Mouse (Mus musculus) cerebellum, postnatal 10 days (tissue): ENCODE results near the gene Grcc10.
A peak's percentile ranks its signal among the peaks of the same experiment; 100 is the strongest.

Source experiments
- DNase-seq, 2 experiments: peaks; one replicate each; pipeline ENCODE4 v3.0.0; 2021; ENCODE audit warnings: mixed read lengths in 2 of 2

Gene Grcc10

DNA sequence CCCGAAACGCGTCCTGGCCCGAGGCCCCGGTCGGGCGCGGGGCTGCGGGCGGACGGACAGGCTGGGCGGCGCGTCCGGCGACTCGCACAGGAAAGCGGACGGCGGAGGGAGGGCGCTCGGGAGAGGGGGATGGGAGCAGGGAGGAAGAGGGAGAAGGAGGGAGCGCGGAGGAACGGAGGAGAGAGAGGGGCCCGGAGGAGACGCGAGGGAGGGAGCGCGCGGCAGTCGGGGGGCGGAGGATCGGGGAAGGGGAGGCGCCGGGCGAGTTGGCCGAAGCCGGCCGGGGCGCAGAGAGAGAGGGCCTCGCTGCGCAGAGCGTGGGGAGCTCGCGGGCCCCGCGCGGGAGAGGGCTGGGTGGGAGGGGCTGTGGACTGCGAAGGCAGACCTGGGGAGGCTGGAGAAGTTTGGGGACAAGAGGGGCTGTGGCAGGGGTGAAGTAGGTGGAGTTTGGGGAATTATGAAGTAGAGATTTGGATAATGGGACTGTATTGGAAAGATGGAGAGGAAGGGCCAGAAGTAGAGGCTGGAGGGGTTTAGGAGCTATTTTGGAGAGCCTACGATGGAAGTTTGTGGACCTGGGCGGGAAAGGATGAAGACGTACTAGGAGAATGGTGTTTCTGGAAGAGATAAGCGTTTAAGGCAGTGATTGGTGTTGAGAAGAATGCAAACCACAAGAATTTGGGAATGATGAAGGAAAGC lies 15.6 kb upstream of the Grcc10 start:
- DNase-seq = peak; percentile 92 to 95

DNA sequence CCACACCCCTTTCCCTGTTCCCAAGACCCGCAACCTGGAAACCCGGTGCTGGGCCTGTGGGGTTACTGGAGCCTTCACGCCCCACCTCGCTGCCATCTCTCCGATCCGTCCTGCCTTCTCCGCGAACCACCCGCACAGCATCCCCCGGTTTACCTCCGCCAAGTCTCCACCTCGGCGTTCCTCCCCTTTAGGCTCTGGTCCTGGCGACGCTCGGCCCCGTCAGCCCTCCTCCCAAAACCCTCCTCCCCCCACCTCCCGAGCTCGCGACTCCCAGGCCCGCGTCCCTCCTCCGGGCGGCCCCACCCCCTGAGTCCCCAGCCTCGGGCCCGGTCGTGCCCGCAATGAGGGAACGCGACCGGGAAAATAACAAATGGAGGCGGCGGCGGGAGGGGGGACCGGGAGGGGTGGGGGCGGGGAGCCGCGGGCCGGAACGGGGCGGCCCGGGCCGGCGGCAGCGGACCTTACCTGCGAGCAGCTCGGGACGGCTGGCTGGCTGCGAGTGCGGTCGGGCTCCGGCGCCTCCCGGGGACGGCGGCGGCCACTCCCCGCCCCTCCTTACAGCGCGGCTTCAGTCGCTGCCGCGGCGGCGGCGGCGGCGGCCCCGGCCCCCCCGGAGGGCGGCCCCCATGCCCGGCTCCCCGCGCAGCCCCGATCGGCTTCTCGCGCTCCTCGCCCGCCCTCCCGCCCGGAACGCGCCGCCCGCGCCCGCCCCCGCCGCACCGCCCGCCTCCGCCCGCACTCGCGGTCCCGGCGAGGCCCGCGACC lies 14.8 kb upstream of the Grcc10 start, which contains the start of the genes Gm45234 and Atn1:
Gm45234 (minus strand) TSS at position 191 of the 765 bp plus-strand sequence.
Atn1 (minus strand) TSS at position 694 of the 765 bp plus-strand sequence.
- peak; percentile 86 to 89 for DNase-seq

DNA sequence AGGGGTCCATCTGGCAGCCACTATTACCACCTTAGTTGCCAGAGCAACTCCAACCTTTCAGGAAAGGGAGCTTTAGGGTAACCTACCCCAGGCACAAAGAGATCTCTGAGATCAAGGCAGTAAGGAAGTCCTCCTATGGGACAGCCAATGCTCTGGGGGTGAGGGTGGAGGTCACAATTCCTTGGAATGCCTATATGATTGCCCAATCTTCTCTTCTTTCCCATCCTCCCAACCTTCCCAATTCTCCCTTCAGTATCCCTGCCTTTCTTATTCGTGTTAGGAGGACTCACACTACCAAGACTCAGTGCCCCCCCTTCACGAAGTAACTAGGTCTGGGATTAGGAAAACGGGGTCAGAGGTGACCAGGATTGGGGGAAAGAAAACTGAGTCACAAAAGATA lies 14.1 kb upstream of the Grcc10 start:
- peak in 1 of 2 experiments; percentile 14 for DNase-seq

DNA sequence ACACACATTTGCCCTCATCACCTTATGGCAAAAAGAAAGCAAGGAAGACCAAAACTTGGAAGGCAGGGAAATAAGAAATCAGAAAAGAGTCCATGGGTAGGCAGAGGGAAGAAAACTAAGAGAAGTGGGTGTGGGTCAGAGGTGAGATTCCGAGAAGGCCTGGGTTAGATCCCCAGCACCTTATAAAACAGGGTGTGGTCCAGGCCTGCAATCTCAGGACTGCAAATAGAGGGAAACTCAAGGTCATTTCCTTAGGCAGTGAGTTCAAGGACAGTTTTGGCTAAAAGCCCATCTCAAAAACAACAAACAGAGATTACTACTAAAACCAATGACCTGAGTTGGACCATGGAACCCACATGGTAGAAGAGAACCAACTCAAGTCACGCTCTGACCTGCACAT lies 12.7 kb upstream of the Grcc10 start:
- DNase-seq = no peak

DNA sequence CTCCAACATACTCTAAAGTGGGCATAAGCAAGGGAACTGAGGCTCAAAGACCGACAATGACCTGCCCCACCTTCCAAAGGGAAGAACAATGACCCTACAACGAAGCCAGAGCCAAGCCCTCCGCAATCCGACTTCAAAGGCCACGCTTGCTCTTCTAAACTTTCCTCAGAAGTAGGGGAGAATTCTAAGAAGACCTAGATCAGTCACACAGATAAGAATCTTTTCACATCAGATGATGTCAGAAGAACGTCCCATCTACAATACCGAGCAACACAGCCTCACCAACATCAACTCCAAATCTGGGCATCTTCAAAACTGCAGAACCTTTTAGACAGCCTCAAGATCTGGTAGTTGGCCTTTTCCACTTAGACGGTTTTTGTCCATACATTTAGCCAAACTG lies 9.2 kb upstream of the Grcc10 start:
- DNase-seq = no peak

DNA sequence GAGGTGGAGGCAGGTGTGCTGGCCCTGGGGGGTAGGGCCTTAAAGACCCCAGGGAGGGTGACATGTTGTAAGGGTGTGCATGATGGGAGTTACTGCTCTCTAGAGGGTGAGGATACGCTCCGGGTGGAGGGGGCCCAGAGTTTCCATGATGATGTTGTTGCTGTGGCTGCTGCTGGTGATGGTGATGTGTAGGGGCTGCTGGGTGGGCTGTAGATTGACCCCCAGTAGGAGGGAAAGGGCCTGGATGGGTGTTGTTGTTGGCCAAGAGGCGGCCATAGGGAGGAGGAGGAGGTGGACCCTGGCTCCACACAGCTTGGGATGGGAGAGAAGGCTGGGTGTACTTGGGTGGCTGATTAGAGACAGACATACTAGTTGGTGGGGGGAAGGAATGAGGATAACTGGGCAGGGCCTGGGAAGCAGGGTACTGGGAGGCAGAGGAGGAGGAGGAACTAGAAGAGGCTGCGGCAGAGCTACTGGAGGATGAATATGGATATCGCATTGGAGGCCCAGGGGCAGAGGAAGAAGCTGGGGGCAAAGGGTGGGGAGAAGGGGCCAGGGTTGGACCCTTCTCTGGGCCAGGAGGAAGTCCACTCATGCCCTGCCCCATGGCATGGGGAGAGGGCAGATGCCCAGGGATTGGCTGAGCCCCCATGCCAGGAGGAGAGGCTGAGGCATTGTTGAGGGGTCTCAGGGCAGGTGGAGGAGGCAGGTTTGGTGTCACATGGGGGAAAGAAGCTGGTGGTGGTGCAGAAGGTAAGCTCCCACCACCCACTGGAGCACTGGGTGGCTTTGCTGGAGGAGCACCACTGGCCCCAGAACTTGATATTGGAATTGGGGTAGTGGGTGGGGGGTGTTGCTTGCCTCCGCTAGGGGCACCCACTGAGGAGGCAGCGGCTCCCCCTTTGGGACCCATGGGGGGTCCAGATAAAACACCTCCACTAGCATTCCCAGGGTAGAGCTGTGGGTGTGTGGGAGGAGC lies 5.8 kb upstream of the Grcc10 start:
- peak in 1 of 2 experiments; percentile 22 for DNase-seq

DNA sequence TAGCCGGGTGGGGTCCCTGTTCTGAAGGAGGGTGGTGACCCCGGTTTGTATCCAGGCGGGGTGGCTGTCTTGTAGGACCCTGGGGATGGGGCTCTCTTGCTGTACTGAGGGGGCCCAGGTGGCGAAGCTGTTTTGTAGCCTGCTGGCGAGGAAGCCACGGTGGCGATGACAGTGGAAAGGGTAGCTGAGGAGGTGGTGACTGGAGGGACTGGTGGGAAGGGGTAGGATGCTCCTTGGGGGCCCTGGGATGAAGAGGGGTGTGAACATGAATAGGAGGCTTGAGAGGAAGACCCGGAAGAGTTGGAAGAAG lies 5.1 kb upstream of the Grcc10 start:
- DNase-seq = no peak

DNA sequence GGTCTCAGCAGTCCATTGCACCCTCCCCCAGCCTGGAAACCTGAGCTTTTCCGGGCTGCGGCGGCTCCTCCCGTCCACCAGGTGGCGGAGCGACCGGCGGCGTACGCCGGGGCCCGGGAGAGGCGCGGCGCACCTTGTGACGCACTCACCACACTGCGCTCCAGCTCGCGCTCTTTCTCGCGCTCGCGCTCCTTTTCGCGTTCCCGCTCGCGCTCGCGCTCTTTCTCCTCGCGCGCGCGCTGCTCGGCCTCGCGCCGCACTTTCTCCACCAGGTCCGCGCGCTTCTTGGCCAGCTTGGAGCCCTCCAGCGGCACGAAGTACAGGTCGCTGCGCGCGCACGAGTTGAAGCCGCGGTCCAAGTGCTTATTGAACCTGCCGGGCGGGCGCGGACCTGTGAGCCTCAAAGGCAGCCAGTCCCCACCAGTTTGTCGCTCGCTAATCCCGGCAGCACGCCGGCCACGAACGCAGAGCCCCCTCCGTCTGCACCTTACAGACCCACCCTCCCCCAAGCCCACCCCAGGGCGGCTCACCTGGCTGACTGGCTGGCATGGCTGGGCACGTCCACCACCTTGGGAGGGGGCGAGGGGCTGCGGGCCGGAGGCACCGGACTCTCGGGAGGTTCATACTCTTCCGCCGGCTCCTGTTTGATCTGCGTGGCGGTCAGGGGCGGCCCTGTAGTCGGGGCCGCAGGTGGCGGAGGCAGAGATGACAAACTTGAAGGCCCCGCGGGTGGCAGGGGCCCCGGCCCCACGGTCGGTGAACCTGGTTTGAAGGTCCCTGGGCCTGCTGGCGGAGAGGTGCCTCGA lies 4.5 kb upstream of the Grcc10 start:
- peak; percentile 97 to 98 for DNase-seq

DNA sequence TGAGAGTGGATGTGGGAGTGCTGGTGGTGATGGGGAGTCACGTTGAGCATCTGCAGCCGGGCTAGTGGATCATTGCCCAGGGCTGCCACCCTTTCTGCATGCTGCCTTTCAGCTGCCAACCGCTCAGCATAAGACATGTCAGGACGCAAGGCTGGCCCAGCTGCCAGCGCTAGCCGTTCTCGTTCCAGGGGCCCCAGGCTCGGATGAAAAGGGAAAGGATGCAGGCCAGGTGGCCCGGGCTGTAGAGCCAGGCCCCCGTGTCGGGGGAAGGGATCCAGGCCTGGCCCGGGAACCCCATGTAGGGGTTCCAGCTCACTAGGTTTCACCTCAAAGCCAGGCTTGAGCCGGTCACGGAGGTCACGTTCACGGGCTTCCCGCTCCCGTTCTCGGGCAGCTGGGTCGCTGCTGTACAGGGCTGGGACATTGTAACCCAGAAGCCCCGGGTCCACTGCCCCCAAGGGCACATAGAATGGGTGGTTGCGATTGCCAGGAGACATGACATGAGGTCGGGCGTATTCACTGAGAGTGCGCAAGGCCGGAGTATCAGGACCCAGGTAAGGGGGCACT lies 3.7 kb upstream of the Grcc10 start:
- peak; percentile 63 to 66 for DNase-seq

DNA sequence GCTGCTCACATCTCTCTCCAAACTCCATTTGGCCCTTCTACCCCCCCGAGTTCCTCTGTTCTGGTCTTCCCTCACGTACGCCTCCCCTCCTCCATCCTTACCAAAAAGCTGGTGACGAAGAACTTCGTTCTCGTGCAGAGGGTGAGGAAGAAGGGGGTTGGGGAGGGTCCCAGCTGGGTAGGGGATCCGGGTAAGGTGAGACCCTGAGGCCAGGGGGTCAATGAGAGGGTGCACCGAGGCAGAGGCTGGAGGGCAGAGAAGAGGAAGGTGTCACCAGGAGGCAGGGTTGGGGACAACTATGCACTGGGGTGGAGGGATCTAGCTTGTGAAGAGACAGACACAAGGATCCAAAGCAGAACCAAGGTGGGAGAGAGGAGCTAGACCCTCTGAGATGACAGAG lies 2.5 kb upstream of the Grcc10 start:
- peak in 1 of 2 experiments; percentile 30 for DNase-seq

DNA sequence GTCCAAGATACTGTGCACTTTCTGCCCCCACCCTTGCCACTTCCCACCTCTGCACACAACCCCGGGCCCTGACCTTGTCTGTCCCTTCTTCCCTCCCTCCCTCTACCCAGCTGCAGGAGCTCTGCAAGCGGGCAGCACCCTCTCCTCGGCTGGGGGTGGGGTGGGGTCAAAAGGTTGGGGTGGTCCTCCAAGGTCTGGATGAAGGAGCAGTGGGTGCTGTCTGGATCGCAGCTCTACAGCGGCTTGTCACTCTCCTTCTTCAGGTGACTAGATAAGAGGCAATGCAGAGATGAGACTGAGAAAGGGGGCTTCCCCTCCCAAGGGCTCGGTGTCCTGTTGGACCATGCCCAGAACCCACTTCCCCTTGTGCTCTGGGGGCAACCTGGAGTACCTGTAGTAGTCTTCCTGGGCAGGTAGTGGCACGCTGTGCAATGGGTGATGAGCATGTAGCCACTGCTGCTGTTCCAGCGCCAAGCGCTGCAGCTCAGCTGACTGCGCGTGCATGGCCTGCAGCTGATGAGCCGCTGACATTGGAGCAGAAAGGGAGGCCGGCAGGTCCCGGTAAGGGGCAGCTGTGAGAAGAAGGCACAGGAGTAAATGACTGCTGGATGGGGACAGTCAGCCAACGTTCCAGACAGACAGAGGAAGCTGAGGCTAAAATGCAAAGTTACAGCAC lies 1.8 kb upstream of the Grcc10 start:
- DNase-seq = peak in 1 of 2 experiments; percentile 41

DNA sequence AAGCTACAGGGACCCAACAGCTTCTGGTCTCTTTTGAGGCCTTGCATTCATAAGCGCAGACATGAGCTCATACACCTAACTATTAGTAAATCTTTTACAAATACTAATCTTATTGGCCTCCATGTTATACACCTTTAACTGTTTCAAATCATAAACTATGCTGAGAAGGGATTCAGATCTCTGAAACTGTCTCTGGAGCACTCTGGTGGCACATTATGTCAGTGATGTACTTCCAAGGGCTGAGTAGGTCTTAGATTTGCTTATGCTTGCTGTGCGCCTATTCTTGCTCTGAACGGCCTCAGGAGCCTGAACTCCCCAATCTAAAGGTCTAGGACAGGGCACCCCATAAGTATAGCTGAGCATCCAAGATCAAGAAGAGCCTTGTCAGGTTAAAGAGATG lies 668 bp upstream of the Grcc10 start:
- DNase-seq = no peak

DNA sequence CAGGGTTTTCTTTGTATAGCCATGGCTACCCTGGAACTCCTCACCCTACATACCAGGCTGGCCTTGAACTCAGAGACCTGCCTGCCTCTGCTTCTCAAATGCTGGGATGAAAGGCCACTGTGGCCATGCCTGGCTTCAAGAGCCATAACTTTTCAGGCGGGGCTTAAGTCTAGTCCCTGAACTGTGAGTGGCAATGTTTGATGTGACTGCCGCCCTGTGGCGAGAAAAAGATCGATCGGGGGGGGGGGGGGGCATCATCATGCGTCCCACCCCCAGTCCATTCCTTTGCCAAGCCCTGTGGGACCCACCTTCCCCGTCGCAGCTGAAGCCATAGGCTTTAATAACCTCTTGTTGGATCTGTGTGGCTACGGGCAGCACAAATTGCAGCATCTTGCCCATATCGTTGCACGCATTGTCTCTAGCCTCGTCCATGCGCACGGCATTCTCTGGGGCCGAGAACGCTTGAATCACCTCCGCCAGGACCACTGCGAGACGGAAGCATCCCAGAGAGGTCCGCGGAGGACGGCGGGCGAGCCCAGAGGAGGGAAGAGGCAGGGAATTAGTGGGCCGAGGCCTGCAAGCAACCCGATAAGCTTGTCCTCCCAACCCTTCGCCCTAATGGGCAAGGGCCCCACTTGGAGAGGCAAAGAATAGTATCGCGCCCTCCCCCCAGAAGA lies 825 bp downstream of the Grcc10 start:
- DNase-seq = peak; percentile 70 to 81

DNA sequence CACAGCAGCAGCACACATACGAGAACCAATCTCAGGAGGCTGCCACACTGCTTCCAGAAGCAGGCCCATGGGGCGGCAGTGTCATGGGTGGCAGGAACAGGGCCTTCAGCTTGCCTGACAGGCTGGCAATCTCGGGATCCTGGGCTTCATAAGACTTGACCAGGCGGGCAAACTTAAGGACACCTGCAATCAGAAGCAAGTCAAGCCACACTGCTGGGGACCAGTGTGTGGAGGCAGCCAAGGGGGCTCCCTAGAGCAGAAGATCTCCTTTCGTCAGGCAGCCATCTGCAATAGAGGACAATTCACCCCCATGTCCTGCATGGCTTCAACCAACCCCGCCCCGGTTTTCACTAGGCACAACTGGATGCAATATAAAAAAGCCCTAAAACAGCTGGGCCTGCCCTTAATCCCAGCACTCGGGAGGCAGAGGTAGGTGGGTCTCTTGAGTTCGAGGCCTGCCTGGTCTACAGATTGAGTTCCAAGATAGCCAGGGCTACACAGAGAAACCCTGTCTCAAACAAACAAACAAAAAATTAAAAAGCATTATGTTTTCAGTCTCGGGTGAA lies 1.9 kb downstream of the Grcc10 start:
- DNase-seq = no peak

DNA sequence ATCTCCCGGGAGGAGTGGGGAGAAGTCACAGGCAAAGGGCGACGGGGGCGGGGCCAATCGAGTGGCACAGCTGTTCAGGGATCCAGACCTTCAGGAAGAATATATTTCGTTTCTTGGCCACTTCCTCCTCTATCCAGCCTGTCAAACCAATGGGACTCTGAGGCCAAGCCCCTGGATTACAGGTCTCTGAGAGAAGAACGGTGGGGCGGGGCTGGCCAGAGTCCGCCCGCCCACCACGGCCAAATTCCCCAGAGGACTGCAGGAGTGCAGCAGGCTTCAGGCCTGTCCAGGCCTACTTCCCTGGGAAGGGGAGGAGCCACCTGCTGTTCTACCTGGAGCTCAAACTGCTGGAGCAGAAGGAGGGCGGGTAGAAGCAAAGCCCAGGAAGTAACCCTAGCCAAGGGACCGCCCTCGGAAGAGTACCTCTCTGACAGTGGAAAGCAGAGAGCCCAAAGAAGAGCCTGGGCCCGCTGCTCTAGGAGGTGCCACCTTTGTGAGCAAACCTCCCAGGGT lies 2.6 kb downstream of the Grcc10 start, which contains the start of gene Ptpn6:
Ptpn6 (minus strand) TSS at position 204 of the 513 bp plus-strand sequence.
- no peak for DNase-seq

DNA sequence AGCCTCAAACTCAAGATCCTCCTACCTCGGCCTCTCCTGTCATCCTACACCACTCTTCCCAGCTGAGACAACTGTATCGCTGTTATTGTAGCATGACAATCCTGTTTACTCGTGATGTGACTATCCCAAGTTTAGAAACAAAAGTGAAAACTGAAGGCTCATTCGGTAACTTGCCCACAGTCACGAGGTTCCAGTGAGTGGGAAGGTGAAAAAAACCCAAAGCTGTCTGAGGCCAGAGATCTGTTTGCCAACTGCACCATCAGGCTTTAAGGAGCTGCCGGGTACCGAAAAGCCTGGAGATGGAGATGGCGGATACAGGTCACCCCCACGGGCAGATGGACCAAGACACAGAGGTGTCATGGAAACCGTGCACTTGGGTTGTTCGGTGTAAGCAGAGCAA lies 4.1 kb downstream of the Grcc10 start:
- no peak for DNase-seq

DNA sequence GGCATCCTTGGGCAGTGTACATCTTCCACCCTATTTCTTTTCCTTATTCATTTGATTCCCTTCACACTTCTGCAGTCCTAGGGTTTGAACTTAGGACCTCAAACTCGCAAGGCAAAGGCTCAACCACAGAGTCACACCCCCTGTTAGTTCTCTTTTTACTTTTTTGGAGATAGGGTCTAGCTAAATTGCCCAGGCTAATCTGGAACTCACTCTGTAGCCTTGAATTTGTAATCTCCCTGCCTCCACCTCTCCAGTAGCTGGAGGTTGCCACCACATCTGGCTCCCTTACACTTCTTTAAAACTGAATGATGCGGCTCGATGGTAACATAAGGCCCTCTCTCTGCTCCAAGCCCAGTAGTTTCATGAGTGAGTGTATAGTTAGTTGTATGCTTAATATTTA lies 6.8 kb downstream of the Grcc10 start:
- DNase-seq = no peak

DNA sequence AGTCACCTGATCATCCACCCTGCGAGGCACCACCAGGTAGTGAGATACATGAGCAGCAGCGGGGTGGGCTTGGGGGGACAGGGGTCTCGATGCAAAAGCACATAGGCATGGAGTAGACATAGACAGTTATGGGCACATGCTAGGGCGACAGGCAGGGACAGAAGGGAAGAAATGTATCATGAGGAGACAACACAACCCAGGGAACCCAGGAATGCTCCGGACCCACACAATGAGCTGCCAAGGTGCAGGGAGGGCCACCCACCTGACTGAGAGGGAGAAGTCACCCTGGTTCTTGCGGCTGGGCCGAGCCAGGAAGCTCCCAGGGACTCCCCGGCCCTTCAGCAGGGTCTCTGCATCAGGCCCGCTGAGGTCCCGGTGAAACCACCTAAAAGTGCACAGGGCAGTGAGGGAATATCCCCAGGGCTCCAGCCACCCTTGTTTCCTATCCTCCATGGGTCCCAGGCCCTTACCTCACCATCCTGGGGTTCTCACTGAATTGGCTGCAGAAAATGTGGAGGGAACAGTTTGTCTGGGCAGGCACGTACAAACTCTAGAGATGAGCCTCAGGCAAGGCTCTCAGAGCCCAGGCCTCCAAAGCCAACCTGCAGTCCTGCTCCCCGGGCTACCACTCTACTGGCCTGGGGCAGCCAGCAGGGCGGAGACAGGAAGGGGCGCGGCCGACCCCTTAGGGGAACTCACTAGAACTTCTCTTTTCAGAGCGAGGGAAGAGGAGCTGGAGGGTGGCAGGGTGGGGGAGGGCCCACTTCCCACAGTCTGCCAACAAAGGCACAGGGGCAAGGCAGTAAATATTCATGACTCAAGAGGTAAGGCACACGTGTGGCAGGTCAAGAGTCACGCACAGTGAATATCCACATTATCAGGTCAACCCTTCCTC lies 8.5 kb downstream of the Grcc10 start:
- no peak for DNase-seq

DNA sequence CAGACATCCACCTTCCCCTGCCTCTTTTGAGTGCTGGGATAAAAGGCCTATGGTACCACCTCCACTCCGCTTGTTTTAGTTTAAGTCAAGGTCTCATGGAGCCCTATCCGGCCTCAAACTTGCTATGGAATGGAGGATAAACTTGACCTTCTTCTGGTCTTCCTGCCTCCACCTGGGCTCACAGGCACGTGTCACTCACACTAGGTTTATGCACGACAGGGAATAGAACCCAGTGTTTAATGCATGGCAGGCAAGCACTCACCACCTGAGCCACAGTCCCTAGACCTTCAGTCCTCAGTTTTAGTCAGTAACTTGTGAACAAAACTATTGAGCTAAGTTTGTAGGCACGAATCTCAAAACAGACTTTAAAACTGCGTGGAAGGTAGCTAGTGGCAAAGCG lies 10.1 kb downstream of the Grcc10 start:
- DNase-seq = no peak
